Mouse (Mus musculus) heart, adult 2 months (tissue): Measurements from ENCODE around the gene Lrrc8c.

Experiments used
- CTCF ChIP-seq: fragments of 200-600 bp; IDR thresholded peaks from 2 replicates; pipeline ENCODE4 v1.8.1; 2022; ENCODE audit warnings: antibody characterized with exemption, mild to moderate bottlenecking, moderate library complexity
- POLR2A ChIP-seq: fragments of 200-500 bp; IDR thresholded peaks from 2 replicates; pipeline ENCODE4 v1.6.1; 2011; ENCODE audit warnings: mild to moderate bottlenecking, low read depth, low read length, control low read depth; ENCODE audit not compliant: insufficient read depth

GRCm38 (mm10) chr5:105585929-105586328 is 66.7 kb downstream of the Lrrc8c start:
- TF ChIP-seq POLR2A, result no peak
- no peak for TF ChIP-seq CTCF
